Mouse (Mus musculus) ZHBTc4 (cell line): ENCODE measurements at regions not wholly inside any gene's neighbourhood (a gene's known extent, or its start where the extent isn't known, plus 50 kb on each side); places are given as distances from the start of the nearest gene placed in this dataset.

Experiments
- DNase-seq: peaks from one replicate; pipeline ENCODE4 v3.0.0-alpha.2; 2011; ENCODE audit warnings: low read depth, low spot score

- DNase-seq = peak; percentile 74
These were observed 63.9 kb upstream of the Esp8 start for GRCm38 (mm10) chr17:40455920-40456319.

GRCm38 (mm10) chr17:40430446-40430845 lies 89.4 kb upstream of the Esp8 start:
- DNase-seq = no peak

GRCm38 (mm10) chr17:40418651-40419050 lies 99.6 kb upstream of the Crisp1 start:
- DNase-seq = peak; percentile 46

GRCm38 (mm10) chr17:40384567-40384966 lies 65.6 kb upstream of the Crisp1 start:
- DNase-seq = no peak

GRCm38 (mm10) chr17:40372747-40373146 lies 53.7 kb upstream of the Crisp1 start:
- DNase-seq = no peak
